Mouse (Mus musculus) thymus, adult 2 months (tissue): ENCODE data around the gene Glis2.

ENCODE experiments used
- CTCF ChIP-seq: fragments of 200-500 bp; IDR thresholded peaks from 2 replicates; pipeline ENCODE4 v1.5.1; 2012; ENCODE audit warnings: mild to moderate bottlenecking, control low read depth, low read length, moderate library complexity, borderline replicate concordance; ENCODE audit not compliant: control insufficient read depth, poor library complexity, insufficient read depth; ENCODE audit errors: extremely low read depth
- POLR2A ChIP-seq: fragments of 200-500 bp; IDR thresholded peaks from 2 replicates; pipeline ENCODE4 v1.6.1; 2012; ENCODE audit warnings: mild to moderate bottlenecking, low read length, control low read depth, moderate library complexity; ENCODE audit not compliant: control insufficient read depth, poor library complexity, insufficient read depth; ENCODE audit errors: extremely low read depth

GRCm38 (mm10) chr16:4642937-4643336, 48.4 kb downstream of the Glis2 start:
- TF ChIP-seq POLR2A (no peak), CTCF (no peak)
